Mouse (Mus musculus) MEL (cell line): ENCODE measurements at regions not wholly inside any gene's neighbourhood (a gene's known extent, or its start where the extent isn't known, plus 50 kb on each side); places are given as distances from the start of the nearest gene placed in this dataset.

Source experiments
- DNase-seq: peaks from one replicate; pipeline ENCODE4 v3.0.0; 2011; ENCODE audit warnings: low read depth, low spot score
- H3K27ac ChIP-seq: 2 replicates; pipeline ENCODE4 v1.5.1; 2012; ENCODE audit warnings: low read depth, mild to moderate bottlenecking, control low read depth, low read length, moderate library complexity; ENCODE audit not compliant: control insufficient read depth
- H3K27me3 ChIP-seq, 2 experiments: fragments of 150-350 bp in 1 of 2; sonication (generic) in 1 of 2; 2 replicates each; pipeline ENCODE4 v1.6.1; 2012; ENCODE audit warnings: low read length in 2 of 2, mild to moderate bottlenecking in 2 of 2, improper control_type of control experiment in 1 of 2, moderate library complexity in 1 of 2; ENCODE audit not compliant: insufficient read depth in 2 of 2, control insufficient read depth in 1 of 2
- H3K36me3 ChIP-seq, 2 experiments: 2 replicates each; pipeline ENCODE4 v1.6.1; 2012 to 2014; ENCODE audit warnings: low read length in 2 of 2, improper control_type of control experiment in 1 of 2, inconsistent platforms in 1 of 2, mild to moderate bottlenecking in 1 of 2; ENCODE audit not compliant: insufficient read depth in 2 of 2, control insufficient read depth in 1 of 2
- H3K4me1 ChIP-seq, 2 experiments: fragments of 150-350 bp in 1 of 2; sonication (generic) in 1 of 2; 2 replicates each; pipeline ENCODE4 v1.6.1; 2012; ENCODE audit warnings: low read length in 2 of 2, improper control_type of control experiment in 1 of 2, mild to moderate bottlenecking in 1 of 2; ENCODE audit not compliant: insufficient read depth in 2 of 2, control insufficient read depth in 1 of 2
- H3K4me3 ChIP-seq, 2 experiments: fragments of 150-350 bp in 1 of 2; sonication (generic) in 1 of 2; 2 replicates each; pipeline ENCODE4 v1.5.1; 2012; ENCODE audit warnings: low read depth in 2 of 2, low read length in 2 of 2, mild to moderate bottlenecking in 2 of 2, moderate library complexity in 2 of 2, control low read depth in 1 of 2, improper control_type of control experiment in 1 of 2; ENCODE audit not compliant: control insufficient read depth in 1 of 2, insufficient read depth in 1 of 2
- H3K79me2 ChIP-seq: 2 replicates; pipeline ENCODE4 v1.6.1; 2012; ENCODE audit warnings: mild to moderate bottlenecking, low read length, moderate library complexity; ENCODE audit not compliant: control insufficient read depth, poor library complexity, insufficient read depth
- H3K9ac ChIP-seq: 2 replicates; pipeline ENCODE4 v1.6.1; 2012; ENCODE audit warnings: low read depth, mild to moderate bottlenecking, control low read depth, low read length, moderate library complexity; ENCODE audit not compliant: control insufficient read depth, poor library complexity, severe bottlenecking
- H3K9me3 ChIP-seq: fragments of 150-350 bp; sonication (generic); replicated peaks from 2 replicates; pipeline ENCODE4 v1.6.1; 2012; ENCODE audit warnings: mild to moderate bottlenecking, low read length, improper control_type of control experiment, moderate library complexity; ENCODE audit not compliant: insufficient read depth
- BHLHE40 ChIP-seq: IDR thresholded peaks from 2 replicates; pipeline ENCODE4 v1.6.1; 2012; ENCODE audit warnings: low read depth, mild to moderate bottlenecking, inconsistent platforms, low read length, improper control_type of control experiment, borderline replicate concordance
- CTCF ChIP-seq, 3 experiments: IDR thresholded peaks in 2 of 3; conservative IDR thresholded peaks in 1 of 3; 2 replicates each; pipeline ENCODE4 v1.5.1; 2011 to 2012; ENCODE audit warnings: low read length in 3 of 3, low read depth in 2 of 3, mild to moderate bottlenecking in 2 of 3, improper control_type of control experiment in 1 of 3, inconsistent platforms in 1 of 3, mixed read lengths in 1 of 3, moderate library complexity in 1 of 3; ENCODE audit not compliant: control insufficient read depth in 1 of 3, insufficient read depth in 1 of 3, poor library complexity in 1 of 3, severe bottlenecking in 1 of 3
- ELF1 ChIP-seq: IDR thresholded peaks from 2 replicates; pipeline ENCODE4 v1.6.1; 2014; ENCODE audit warnings: low read depth, mild to moderate bottlenecking, inconsistent platforms, low read length, improper control_type of control experiment, moderate library complexity
- EP300 ChIP-seq, 2 experiments: IDR thresholded peaks; 2 replicates each; pipeline ENCODE4 v1.6.1; 2011; ENCODE audit warnings: improper control_type of control experiment in 2 of 2, low read length in 2 of 2, low read depth in 1 of 2, mild to moderate bottlenecking in 1 of 2
- ETS1 ChIP-seq: IDR thresholded peaks from 2 replicates; pipeline ENCODE4 v1.6.1; 2012; ENCODE audit warnings: low read depth, mild to moderate bottlenecking, inconsistent platforms, low read length, improper control_type of control experiment, moderate library complexity
- GABPA ChIP-seq: IDR thresholded peaks from 2 replicates; pipeline ENCODE4 v1.6.1; 2012; ENCODE audit warnings: low read depth, mild to moderate bottlenecking, inconsistent platforms, low read length, improper control_type of control experiment, moderate library complexity
- GATA1 ChIP-seq: IDR thresholded peaks from 2 replicates; pipeline ENCODE4 v1.6.1; 2011; ENCODE audit warnings: low read depth, low read length, improper control_type of control experiment
- JUND ChIP-seq: IDR thresholded peaks from 2 replicates; pipeline ENCODE4 v1.6.1; 2011; ENCODE audit warnings: low read depth, mild to moderate bottlenecking, improper control_type of control experiment, low read length
- KAT2A ChIP-seq: conservative IDR thresholded peaks from 2 replicates; pipeline ENCODE4 v1.6.1; 2012; ENCODE audit warnings: low read depth, low read length, improper control_type of control experiment, inconsistent platforms
- MAFK ChIP-seq: IDR thresholded peaks from 2 replicates; pipeline ENCODE4 v1.6.1; 2011; ENCODE audit warnings: low read depth, mild to moderate bottlenecking, low read length, improper control_type of control experiment, borderline replicate concordance
- MAX ChIP-seq: IDR thresholded peaks from 2 replicates; pipeline ENCODE4 v1.6.1; 2011; ENCODE audit warnings: low read length, improper control_type of control experiment
- MAZ ChIP-seq: IDR thresholded peaks from 2 replicates; pipeline ENCODE4 v1.6.1; 2012; ENCODE audit warnings: low read depth, mild to moderate bottlenecking, inconsistent platforms, low read length, improper control_type of control experiment
- MEF2A ChIP-seq: IDR thresholded peaks from 2 replicates; pipeline ENCODE4 v1.6.1; 2014; ENCODE audit warnings: low read depth, mild to moderate bottlenecking, inconsistent platforms, low read length, improper control_type of control experiment; ENCODE audit not compliant: poor library complexity, insufficient replicate concordance, severe bottlenecking; ENCODE audit errors: extremely low read depth
- MXI1 ChIP-seq: IDR thresholded peaks from 2 replicates; pipeline ENCODE4 v1.6.1; 2011; ENCODE audit warnings: mild to moderate bottlenecking, low read depth, low read length, improper control_type of control experiment
- MYB ChIP-seq: IDR thresholded peaks from 2 replicates; pipeline ENCODE4 v1.6.1; 2011; ENCODE audit warnings: mild to moderate bottlenecking, low read depth, low read length, improper control_type of control experiment
- MYC ChIP-seq: IDR thresholded peaks from 2 replicates; pipeline ENCODE4 v1.6.1; 2011; ENCODE audit warnings: low read depth, mild to moderate bottlenecking, low read length, improper control_type of control experiment, moderate library complexity
- RAD21 ChIP-seq: IDR thresholded peaks from 2 replicates; pipeline ENCODE4 v1.6.1; 2011; ENCODE audit warnings: mild to moderate bottlenecking, low read depth, low read length, improper control_type of control experiment
- RCOR1 ChIP-seq: IDR thresholded peaks from 2 replicates; pipeline ENCODE4 v1.6.1; 2012; ENCODE audit warnings: low read depth, mild to moderate bottlenecking, inconsistent platforms, low read length, improper control_type of control experiment
- SIN3A ChIP-seq: IDR thresholded peaks from 2 replicates; pipeline ENCODE4 v1.6.1; 2012; ENCODE audit warnings: low read length, improper control_type of control experiment, inconsistent platforms
- TAL1 ChIP-seq: IDR thresholded peaks from 2 replicates; pipeline ENCODE4 v1.6.1; 2012; ENCODE audit warnings: mild to moderate bottlenecking, inconsistent platforms, low read length, moderate library complexity, mixed read lengths
- TBP ChIP-seq: IDR thresholded peaks from 2 replicates; pipeline ENCODE4 v1.8.0; 2011; ENCODE audit warnings: low read depth, low read length, improper control_type of control experiment
- TCF12 ChIP-seq: IDR thresholded peaks from 2 replicates; pipeline ENCODE4 v1.6.1; 2014; ENCODE audit warnings: low read depth, mild to moderate bottlenecking, inconsistent platforms, low read length, improper control_type of control experiment, moderate library complexity
- USF1 ChIP-seq: IDR thresholded peaks from 2 replicates; pipeline ENCODE4 v1.6.1; 2014; ENCODE audit warnings: low read depth, mild to moderate bottlenecking, inconsistent platforms, low read length, improper control_type of control experiment, moderate library complexity
- ZKSCAN1 ChIP-seq: IDR thresholded peaks from 2 replicates; pipeline ENCODE4 v1.6.1; 2012; ENCODE audit warnings: low read depth, mild to moderate bottlenecking, inconsistent platforms, low read length, improper control_type of control experiment, moderate library complexity
- ZMIZ1 ChIP-seq: IDR thresholded peaks from 2 replicates; pipeline ENCODE4 v1.6.1; 2012; ENCODE audit warnings: low read depth, mild to moderate bottlenecking, inconsistent platforms, low read length, improper control_type of control experiment, moderate library complexity
- ZNF384 ChIP-seq: IDR thresholded peaks from 2 replicates; pipeline ENCODE4 v1.6.1; 2012; ENCODE audit warnings: low read depth, mild to moderate bottlenecking, inconsistent platforms, low read length, improper control_type of control experiment

GRCm38 (mm10) chr16:42456335-42456984 lies 116.0 kb upstream of the Gap43 start:
- H3K4me3 ChIP-seq, result peak overlapping the region in 1 of 2 experiments; percentile 30; a peak in 2 of 4 replicates
- TF ChIP-seq TAL1 (peak; percentile 92), CTCF (IDR thresholded peaks at IDR 0.05 in 2 of 3, conservative IDR thresholded peaks at IDR 0.05 in 1 of 3; ENCODE audit: control insufficient read depth in 1 of 3, insufficient read depth in 1 of 3, low read depth in 2 of 3, low read length in 3 of 3, poor library complexity in 1 of 3, severe bottlenecking in 1 of 3) (no peak), GABPA (no peak), MAX (0 out of 2 replicates have a peak, but pooled peaks have one; percentile 16), KAT2A (0 out of 2 replicates have a peak, but pooled peaks have one; percentile 14), MEF2A (peak; percentile 92), USF1 (no peak), EP300 (IDR thresholded peaks at IDR 0.05; ENCODE audit: low read depth in 1 of 2, low read length in 2 of 2) (peak; percentile 99), JUND (0 out of 2 replicates have a peak, but pooled peaks have one; percentile 23), ETS1 (peak; percentile 93), MAFK (peak; percentile 83; the same call in 1 of the 2 replicates), ELF1 (0 out of 2 replicates have a peak, but pooled peaks have one; percentile 20), MXI1 (no peak), RAD21 (no peak), ZNF384 (no peak), TCF12 (peak; percentile 97), ZKSCAN1 (no peak), MYC (peak; percentile 51; the same call in 1 of the 2 replicates), GATA1 (peak; percentile 97), SIN3A (peak; percentile 89), MAZ (no peak), TBP (0 out of 2 replicates have a peak, but pooled peaks have one; percentile 47), RCOR1 (peak; percentile 89), ZMIZ1 (peak; percentile 59), BHLHE40 (0 out of 2 replicates have a peak, but pooled peaks have one; percentile 21), MYB (peak; percentile 76)
- TF ChIP-seq, all 39 proteins: peak for 18

More at GRCm38 (mm10) chr16:42456335-42456984, 116.0 kb upstream of the Gap43 start:
- H3K27me3 ChIP-seq, result no peaks in the 10 kb centered on the region
- no peaks in the 10 kb centered on the region for H3K9me3 ChIP-seq
- peaks cover 21 to 31% of the 10 kb centered on the region in 2 experiments for H3K4me1 ChIP-seq
- DNase-seq, result peak; percentile 83
- H3K9ac ChIP-seq, result peak overlapping the region; percentile 38; the same call in 1 of the 2 replicates
- peaks cover 0 to 52% of the 10 kb centered on the region in 2 experiments; a peak in 2 of 4 replicates for H3K36me3 ChIP-seq
- no peaks in the 10 kb centered on the region for H3K79me2 ChIP-seq
- peak overlapping the region; percentile 84 for H3K27ac ChIP-seq
